Mouse (Mus musculus) neural tube, embryonic 10.5 days (tissue): ENCODE results near the gene Ppfibp2.

ENCODE experiments used
- DNase-seq: peaks from one replicate; pipeline ENCODE4 v3.0.0-alpha.2; 2017; ENCODE audit warnings: low spot score; ENCODE audit errors: extremely low spot score

Ppfibp2 gene

DNA sequence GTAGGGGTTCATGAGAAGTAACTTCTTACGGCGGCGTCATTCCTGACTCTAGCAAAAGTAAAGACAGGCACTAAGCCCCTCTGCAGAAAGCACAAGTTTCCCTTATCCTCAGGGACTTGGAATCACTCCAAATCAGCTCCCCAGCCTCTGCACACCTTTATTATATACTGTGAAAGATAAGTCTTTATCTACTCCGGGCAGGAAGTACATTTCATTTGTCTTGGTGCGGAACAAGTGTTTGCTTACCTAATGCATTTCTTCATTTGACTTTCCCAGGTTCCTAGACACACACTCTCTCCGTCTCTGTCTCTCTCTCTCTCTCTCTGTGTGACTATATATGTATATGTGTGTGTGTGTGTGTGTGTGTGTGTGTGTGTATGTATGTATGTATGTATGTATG lies 68.6 kb downstream of the Ppfibp2 start:
- no peak for DNase-seq

DNA sequence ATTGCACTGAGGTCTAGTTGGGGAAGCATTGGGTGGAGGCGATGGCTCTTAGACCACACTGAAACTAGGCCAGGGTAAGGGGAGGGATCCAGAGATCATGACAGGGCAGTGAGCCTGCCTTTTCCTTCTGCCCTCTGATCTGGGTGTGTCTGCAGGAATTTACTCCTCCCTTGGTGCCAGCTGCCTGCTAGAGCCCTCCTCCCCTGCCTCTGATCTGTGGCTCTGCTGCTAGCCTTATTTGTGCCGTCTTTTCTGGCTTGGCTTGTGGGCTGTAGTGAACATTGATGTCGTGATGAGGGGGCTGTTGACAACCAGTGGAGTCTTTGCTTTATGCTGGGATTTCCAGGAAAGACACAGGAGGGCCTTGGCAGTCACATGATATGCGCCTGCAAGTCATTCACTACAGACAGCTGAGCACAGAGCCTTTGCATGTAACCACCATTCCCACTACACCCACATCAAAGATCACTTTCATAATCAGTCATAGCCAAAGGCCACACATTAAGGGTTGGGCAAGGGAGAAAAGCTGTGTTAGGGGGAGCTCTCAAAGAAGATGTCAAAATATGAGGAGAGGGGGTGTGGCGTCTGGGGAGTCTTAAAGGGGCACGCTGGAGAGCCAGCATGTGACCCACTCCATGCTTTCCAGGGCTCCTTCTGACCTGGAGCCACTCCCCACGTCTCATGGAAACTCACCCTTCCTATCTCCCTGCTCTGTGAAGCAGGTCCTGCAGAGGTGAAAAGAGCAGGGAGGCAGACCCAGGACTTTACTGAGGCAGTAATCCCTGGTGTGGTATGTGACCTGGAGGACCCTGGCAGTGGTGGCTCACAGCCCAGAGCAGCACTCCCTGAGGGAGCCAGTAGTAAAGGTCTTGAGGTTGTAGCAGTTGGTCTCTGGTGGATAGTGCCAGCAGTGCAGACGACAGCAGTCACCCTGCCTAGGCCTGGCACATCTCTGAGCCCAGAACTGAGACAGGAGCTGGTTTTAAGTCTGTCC lies 69.4 kb downstream of the Ppfibp2 start:
- peak; percentile 23 for DNase-seq

DNA sequence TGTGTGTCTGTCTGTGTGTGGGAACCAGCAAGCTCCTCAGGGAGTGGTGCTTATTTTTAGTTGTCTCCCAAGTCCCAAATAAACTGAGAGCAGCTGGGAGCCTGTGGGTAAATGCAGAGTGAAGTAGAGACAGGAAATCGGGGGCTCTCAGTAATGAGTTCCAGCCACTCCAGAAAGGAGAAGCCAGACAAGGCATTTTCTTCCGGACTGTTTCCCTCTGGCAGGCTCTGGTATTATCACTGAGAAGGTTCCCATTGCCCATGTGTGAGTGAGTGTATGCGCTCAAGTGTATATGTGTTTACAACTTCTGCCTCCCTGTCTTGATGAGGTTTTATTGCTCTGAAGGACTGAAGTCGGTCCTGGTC lies 70.2 kb downstream of the Ppfibp2 start:
- DNase-seq: peak; percentile 19

DNA sequence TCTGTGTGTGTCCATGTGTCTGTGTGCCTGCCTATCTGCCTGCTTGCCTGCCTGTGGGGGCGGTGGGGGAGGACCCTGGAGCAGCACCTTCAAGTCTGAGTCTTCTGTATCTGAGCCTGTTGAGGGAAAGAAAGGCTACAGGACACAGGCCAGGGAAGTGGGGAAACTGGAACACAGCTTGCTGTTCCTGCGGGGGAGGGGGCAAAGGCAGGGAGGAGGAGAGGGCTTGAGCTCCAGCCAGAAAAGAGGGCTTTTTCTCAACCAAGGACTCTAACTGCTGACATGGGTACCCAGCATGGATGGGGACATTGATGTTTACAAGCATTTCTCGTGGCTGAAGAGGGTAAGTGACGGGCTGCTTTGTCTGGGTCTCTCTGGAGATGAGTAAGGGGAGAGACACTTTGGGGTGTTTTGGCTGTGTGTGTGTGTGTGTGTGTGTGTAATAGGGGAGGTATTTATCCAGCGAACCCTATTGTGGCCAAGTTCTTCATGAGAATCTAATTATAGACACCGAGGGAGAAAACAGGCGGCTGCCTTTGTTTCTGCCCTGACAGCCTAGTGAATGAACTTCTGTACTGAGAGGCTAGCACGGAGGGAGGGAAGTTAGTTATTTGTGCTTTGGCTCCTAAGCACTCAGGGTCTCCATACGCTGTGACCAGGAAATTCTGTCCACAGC lies 70.7 kb downstream of the Ppfibp2 start:
- DNase-seq: peak; percentile 49

DNA sequence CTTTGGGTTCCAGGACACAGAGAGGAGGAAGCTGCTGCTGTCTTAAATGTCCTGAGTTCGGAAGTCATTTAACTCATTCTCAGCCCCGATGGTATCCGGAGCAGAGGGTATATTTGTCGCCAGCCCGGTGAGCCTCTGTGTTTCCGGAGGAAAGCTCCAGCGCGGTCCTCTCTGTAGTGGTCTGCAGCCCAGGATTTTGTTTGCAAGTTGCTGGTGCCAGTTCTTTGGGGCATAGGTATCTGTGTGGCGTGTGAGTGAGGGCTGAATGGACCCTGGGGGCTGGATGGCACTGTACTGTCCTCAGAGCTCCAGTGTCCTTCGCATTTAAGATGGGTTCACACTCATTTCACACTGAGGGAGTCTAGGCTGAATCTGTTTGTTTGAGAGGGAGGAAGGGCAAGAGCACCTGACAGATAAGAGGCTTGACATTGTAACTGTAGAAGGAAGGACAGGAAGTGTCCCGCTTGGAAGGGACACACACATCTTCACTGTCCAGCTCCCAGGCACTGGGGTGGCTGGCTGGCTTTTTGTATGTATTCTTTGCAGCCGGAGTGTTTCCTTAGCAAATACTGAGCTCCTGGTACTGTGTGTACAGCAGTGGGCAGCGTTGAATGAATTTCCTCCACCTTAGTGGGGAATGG lies 71.4 kb downstream of the Ppfibp2 start:
- DNase-seq: peak; percentile 34

DNA sequence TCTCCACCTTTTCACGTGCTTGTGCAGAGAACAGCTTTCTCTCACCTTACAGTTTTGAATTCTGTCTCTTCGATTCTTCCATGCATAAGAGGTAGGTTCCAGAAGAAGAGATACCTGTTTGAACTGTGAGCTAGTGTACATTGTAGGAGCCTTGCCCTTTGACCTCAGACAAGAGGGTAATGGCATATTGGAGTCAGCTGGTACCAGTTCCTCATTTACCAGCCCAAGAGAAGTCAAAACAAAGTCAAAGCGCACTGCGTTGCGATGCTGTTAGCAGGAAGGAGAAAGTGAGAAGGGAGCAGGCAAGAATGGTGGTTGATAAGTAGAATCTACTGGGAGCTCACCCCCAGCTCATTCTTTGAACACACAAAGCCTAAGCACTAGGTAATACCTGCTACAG lies 73.5 kb downstream of the Ppfibp2 start:
- no peak for DNase-seq

DNA sequence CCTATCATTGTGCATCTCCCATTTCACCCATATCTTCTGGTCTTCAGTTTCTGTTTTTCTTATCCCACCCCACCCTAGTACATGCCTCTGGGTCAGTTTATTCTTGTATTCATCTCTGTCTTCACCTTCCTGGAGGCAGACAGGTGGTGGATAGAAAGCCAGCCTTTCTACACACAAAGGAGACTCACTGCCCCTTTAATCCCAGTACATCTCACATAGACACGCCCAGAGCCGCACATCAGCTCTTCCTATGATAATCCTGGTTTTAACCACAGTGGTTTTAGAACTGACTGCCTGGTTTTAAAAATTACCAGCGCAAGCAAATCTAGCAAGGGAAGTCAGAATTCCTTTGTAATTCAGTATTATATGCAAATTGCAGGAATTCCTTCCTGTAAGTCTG lies 80.2 kb downstream of the Ppfibp2 start:
- no peak for DNase-seq

DNA sequence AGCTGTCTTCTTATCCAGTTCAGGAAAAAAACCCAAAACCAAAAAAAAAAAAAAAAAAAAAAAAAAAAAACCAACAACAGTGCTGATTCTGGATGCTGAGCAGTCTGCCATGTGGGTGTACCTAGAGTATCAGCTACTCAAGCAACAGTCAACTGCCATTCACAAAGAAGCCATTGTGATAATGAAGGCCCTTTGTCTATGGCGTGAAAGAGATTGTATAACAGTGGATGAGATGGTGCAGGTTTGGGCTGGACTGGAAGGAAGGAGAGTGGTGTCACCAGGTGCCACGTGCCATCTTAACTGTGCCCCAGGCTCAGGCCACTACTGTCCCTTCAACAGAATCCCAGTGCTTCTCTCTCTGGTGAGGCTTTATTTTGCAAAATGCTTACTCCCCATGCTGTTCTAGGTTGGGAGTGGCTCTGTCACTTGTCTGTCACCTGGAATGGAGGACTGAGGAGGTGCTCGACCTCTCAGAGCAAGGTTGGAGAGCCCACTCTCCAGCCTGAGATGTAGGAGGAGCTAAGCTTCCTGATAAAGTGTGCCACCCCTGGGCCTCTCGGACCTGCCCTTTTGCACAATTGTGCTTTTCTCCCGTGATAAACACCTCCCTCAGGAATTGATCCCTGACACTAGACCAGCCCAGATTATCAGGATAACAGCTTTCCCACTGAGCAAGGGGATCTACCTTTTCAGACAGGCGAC lies 85.3 kb downstream of the Ppfibp2 start:
- no peak for DNase-seq

DNA sequence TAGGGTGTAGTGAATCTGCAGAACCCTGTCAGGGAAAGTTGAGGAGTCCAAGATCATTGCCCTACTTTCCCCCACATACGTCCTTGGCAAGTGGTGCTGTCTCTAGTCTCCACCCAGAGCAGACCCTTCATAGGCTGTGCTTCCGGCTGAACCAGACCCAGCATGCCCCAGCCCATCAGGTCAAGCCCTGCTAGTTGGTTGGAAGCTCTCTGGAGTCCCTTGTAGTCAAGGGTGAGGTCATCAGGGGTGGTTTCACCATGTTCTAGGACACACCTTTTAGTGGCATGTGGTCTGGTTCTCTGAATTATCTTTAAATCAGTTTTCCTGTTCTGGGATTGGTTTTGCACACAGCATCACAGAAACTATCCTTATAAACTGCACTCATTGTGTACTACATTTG lies 86.3 kb downstream of the Ppfibp2 start:
- DNase-seq: no peak

DNA sequence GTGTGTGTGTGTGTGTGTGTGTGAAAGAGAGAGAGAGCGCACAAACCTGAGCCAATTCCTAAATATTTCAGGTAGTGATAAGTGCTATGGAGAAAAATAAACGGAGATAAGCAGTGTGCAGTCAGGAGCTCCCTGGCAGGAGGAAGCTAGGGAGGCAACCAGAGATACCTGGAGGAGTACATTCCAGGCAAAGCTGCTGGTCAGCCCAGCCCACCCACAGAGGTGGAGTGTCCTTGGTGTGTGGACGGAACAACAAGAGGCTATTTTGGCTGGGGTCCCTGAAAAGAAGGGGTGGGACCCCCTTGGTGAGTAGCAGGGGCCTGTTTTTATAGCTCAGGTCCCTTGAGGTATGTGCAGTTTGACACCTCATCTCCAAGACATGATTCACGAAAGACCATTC lies 88.2 kb downstream of the Ppfibp2 start:
- DNase-seq: no peak

DNA sequence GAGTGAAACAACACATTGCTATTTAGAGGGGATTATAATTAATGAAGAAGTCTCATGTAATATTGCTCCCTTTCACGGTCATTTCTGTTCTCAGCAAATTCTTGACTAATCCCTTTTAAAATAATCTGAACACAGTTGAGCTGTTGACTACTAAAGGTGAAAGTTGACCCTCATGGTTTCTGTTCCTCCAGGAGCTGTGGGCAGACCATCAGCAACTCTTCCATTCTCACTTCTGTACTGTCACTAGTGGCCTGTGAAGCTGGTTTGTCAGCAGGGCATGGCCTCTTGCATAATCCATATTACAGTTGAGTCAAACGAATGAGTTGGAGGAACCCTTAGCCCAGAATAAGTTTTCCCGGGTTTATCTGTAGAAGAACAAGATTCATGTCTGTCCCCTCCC lies 88.6 kb downstream of the Ppfibp2 start:
- DNase-seq: no peak

DNA sequence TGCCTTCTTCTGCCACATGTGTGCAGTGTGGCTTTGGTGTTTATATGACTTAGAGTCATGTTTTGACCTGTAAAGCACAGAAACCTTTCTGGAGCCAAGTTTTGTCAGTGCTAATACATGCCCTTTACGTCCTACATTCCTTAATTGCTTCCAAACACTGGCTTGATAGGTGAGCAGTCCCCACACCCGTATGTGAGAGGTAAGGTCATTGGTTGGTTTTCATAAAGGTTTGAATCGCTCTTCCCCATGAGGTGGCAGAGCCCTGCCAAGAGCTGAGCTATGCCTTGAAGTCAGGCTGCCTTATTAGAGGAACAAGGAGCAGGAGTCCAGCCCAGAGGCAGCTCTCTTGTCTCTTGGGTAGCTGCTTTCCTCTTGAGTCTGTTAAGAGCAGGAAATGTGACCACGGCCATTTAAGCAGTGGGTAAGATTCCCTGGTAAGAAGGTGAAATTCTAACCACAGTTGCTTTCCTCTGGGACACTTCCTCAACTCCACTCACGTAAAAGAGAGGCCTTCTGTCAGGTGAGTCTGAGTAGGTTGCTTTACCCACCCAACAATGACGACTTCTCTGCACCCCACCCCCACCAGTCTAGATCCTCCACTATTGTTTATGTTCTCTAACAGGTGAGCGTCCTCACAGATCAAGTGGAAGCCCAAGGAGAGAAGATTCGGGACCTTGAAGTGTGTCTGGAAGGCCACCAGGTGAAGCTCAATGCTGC lies 90.4 kb downstream of the Ppfibp2 start:
- DNase-seq: no peak

DNA sequence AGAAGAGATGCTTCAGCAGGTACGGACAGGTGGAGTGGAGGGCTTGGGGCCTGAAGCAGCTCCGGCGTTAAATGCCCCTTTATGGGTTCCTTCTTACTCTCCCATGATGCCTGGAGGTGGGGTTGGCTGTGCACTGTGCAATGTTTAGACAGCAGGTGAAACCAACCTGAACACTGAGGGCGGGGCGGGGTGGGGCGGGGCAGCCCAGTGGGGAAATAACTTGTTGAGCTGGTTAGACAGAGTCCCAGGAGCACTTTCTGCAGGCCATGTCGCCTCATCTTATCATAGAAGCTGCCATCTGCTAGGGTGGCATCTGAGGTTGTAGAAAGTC lies 90.9 kb downstream of the Ppfibp2 start:
- DNase-seq: no peak

DNA sequence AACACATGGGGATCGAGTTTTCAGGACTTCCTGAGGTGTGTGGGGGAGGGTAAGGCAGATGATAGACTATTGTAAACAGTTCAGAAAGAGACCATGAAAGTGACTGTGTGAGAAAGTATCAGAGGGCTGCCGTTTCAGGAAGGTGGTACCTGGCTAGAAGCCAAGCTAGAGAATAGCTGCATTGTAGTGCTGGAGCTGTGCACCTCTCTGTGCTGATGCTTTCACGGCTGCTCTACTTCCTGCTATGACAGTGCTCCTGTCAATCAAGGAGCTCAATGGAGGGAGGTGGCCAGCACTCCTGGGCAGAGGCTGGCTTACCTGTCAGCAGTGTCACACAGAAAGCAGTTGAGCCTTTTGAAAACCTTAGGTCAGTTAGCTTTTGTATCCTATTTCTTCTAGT lies 92.4 kb downstream of the Ppfibp2 start:
- no peak for DNase-seq

DNA sequence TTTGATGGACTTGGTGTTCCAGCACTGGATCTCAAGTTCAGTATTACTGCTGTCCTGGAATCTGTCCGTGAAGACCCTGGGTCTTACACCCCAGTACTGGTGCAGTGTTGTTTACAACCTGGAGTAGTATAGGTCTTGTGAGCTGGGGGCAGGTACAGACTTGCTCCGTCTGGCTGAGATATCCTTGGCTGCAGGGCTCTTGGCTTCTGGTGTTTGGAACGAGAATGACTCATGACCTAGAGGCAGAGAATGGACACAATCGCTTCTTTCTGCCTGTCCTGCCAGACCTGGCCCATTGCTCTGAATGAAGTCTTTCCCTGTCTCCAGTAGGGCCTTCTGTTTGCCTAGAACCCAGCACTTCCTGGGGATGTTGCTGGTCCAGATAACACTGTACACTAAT lies 93.0 kb downstream of the Ppfibp2 start:
- no peak for DNase-seq

DNA sequence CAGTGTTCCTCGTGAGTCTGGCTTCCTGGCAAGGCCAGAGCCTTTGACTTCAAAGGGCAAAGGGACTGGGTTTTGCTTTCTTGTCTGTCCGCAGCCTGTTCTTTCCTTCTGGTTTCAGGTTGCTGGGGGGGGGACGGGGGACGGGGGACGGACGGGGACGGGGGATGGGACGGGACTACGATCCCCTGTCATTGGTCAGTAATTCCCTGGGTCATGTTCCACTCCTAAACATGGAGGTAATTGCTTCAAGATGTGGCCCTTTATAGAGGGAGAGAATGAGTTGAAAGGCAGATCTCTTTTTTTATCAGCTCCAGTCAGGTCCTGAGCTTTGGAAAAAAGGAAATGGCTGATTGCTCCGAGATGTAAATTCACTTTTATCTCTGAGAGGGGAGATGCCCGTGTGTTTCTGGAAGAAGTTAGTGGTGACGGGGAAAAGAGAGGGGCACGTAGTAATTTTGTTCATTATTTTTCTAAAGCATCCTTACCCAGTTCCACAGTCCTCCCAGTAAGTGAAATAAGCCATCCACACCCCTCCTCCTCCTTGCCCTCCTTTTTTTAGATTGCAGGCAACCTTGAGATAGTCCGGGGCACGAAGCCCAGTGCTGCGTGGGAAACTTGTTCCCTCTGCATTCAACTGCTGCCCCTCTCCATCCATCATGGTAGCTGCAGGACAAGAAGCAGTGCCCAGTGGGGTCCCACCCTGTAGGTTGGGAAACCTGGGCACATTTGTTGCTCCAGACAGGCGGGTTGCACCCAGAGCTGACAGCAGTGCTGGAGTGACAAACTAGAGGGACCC lies 95.6 kb downstream of the Ppfibp2 start:
- peak; percentile 42 for DNase-seq

DNA sequence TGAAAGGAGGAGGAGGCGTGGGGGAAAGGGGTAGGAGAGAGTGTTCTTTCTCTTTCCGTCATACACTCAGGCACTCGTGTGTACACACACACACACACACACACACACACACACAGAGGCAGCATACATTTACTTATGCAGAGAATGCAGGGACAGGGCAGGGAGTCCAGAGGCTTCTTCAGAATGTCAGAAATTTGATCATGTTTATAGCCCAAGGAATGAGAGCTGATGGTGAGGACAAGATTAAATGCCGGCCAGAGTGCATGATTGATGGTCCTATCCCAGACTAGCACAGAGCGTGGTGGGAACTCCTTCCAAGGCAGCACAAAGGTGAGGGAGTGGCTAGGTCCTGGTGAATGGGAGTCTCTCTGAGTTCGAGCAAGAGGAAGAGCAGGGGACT lies 96.5 kb downstream of the Ppfibp2 start:
- no peak for DNase-seq

DNA sequence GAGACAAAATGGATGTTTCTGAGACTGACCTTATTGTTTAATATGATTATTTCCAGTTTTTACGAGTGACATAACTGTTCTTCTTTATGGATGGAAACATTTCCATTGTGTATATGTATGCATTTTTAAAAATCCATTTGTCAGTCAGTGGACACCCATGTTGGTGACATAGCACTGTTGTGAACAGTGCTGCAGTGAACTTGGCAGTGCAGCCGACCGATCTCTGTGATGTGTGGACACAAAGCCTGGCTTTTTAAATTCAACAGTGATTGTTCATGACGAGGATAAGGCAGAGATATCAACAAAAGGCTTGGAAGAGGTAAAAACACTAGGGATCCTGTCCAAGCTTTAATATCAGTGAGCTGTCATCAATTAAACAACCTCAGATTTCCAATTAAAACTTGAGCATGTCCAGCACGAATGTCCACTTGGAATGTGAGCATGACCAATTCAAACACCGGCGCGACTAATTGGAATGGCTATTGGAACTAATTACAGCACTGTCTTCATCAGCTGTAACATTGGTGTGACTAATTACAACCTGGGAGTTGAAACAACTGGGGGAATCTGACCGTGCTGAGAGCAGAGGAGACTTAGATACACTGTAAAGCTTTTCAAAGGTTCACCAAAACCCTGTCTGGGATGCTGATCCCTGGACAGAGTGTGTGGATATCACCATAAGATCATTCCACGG lies 99.4 kb downstream of the Ppfibp2 start:
- no peak for DNase-seq

DNA sequence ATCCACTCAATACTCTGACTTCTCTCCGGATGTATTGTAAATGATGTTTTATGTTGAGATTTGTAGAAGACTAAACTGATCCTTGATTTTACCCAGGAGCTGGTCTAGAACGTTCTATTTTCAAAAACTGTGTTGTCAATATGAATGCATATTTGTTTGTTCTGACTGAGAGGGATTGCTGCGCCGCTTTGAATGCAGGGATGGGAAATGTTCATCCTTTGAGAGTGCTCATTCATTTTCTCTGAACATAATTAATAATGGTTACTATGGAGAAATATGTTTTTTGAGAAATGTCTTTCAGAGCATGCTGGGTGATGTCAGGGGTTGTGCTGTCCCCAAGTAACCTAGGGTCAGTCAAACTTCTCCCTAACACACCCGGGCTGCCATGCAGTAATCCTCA lies 102.1 kb downstream of the Ppfibp2 start:
- no peak for DNase-seq

DNA sequence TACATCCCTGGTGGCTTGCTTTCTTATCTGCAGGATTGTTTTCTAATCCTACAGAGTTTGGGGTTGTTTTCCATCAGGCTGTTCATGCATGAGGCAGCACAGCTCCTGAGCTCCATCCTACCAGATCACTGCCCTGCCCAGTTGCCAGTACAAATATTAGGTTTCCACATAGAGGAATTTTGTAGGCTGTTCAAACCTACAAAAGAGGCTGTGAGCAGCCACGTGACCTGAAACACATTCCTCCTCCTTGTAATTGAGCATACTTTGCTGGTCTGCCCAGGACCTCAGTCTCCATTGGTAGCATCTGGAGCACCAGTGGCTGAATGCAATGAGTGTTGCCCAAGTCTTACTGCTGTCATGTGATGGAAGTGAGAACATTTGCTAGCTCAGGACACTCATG lies 104.9 kb downstream of the Ppfibp2 start:
- no peak for DNase-seq
